Mouse (Mus musculus): Measurements from ENCODE around the gene Grk1.

GRCm38 (mm10) chr8:13436052-13436451, 31.2 kb downstream of the Grk1 start:
- TF ChIP-seq CTCF (IDR thresholded peaks at IDR 0.05; ENCODE audit: extremely low read depth, insufficient read depth, insufficient read length, insufficient replicate concordance) (no peak), POLR2A (IDR thresholded peaks at IDR 0.05; ENCODE audit: low read depth, low read length) (no peak)

Measured in spleen, adult 2 months (tissue).